Mouse (Mus musculus) cerebellum, adult (tissue): ENCODE results near the gene Gm13696.
"Not testable (repeated sequence)": the region's sequence is repeated elsewhere in the genome, so short reads cannot be mapped to it uniquely, and the experiment has no call there.

Experiments
- ATAC-seq: cut with Nextera tagmentation; 2 replicates; pipeline ENCODE4 v1.9.2; 2017; ENCODE audit warnings: mild to moderate bottlenecking, moderate library complexity, mixed read lengths; ENCODE audit not compliant: insufficient number of reproducible peaks, low FRiP score, low TSS enrichment

The Gm13696 gene

GRCm38 (mm10) chr2:83972823-83973222 lies at the start of gene Gm13696:
Gene Gm13696, plus strand, starts transcription at chr2:83973123.
- ATAC-seq, result not testable (repeated sequence)

DNA sequence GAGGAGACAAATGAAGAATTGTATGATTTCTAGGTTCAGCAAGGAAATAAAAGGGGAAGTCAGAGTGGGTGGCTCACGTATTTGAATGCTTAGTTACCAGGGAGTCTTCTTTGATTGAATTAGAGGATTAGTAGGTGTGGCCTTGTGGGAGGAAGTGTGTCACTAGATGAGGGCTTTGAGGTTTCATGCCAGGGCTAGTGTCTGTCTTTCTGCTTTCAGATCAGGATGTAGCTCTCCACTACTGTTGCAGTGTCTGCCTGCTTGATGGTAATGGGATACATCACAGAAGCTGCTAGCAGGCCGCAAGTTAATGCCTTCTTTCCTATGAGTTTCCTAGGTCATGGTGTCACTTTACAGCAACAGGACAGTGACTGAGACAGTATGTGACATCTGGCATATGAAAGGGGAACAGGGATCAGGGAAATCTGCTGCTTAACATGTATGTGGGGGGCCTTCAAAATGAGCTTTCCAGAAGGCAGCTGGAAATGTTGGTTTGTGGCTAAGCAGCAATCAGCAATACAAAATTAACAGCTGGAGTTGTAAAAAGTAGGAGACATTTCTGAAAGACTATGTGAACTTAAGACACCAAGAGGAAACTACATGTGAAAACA lies 43.3 kb upstream of the Gm13696 start:
- no peak for ATAC-seq

GRCm38 (mm10) chr2:83940931-83941361 lies 32.0 kb upstream of the Gm13696 start, which contains the start of gene Zswim2:
Gene Zswim2, minus strand, starts transcription at chr2:83941228.
- ATAC-seq, result peak; percentile 83

DNA sequence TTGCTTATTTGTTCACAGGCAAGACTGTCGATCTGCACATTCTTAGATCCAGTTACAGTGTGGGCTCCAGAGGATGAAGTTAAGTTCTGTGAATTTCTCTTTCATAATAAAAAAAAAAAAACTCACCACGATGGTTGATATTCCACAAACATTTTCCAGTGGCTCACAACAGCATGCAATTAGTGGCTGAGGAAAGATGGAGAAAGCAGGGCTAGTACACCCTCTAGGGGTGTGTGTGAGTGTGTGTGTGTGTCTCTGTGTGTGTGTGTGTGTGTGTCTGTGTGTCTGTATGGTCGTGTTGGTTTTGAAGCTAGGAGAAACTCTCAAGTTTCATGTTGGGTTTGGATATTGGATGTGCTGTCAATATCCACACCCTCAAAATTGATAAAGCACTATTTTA lies 31.5 kb upstream of the Gm13696 start:
- ATAC-seq, result no peak

DNA sequence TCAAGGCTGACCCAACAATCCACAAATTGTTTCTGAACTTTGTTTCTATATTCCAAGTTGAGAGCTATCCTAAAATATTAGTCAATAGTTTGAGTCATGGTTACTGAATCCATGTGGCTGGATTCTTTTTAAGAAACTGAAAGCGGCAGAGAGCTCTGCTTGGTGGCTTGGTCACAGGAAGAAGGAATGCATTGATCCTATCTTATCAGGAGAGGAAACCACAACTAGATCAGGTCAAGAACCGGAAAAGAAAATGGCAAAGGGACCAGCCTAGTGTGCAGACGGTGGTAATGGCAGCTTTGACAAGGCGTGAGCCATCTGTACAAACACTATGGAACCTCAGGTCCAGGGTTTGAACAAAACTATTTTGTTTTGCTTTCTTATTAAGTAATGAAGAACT lies 31.1 kb upstream of the Gm13696 start:
- ATAC-seq, result no peak

DNA sequence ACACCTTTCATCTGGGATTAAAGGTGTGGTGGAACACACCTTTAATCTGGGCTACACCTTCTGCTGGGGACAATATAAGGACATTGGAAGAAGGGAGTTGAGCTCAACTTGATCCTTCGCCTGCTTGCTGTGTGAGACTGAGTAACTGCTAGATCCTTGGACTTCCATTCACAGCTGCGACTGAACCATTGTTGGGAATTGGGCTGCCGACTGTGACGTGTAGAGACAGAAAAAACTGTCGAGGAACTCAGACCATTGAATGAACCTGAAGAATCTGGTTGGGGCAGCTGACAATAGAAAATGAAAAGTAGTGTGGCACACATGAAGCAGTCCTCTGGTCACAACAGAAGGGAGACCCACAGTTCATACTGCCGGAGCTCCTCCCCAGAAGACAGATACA lies 17.5 kb upstream of the Gm13696 start, which contains the start of gene Gm13698:
Gene Gm13698, plus strand, starts transcription at position 301 of the 400 bp plus-strand sequence.
- ATAC-seq, result not testable (repeated sequence)

GRCm38 (mm10) chr2:83961203-83961602 lies 11.7 kb upstream of the Gm13696 start, which contains the start of gene Gm13693:
Gene Gm13693, plus strand, starts transcription at chr2:83961503.
- ATAC-seq, result not testable (repeated sequence)

- not testable (repeated sequence) for ATAC-seq
Observed at GRCm38 (mm10) chr2:83967013-83967412, 5.9 kb upstream of the Gm13696 start, which contains the start of gene Gm13695. Gene Gm13695, plus strand, starts transcription at chr2:83967313.

DNA sequence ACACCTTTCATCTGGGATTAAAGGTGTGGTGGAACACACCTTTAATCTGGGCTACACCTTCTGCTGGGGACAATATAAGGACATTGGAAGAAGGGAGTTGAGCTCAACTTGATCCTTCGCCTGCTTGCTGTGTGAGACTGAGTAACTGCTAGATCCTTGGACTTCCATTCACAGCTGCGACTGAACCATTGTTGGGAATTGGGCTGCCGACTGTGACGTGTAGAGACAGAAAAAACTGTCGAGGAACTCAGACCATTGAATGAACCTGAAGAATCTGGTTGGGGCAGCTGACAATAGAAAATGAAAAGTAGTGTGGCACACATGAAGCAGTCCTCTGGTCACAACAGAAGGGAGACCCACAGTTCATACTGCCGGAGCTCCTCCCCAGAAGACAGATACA lies 5.7 kb downstream of the Gm13696 start, which contains the start of gene Gm13694:
Gene Gm13694, plus strand, starts transcription at position 301 of the 400 bp plus-strand sequence.
- ATAC-seq, result not testable (repeated sequence)

DNA sequence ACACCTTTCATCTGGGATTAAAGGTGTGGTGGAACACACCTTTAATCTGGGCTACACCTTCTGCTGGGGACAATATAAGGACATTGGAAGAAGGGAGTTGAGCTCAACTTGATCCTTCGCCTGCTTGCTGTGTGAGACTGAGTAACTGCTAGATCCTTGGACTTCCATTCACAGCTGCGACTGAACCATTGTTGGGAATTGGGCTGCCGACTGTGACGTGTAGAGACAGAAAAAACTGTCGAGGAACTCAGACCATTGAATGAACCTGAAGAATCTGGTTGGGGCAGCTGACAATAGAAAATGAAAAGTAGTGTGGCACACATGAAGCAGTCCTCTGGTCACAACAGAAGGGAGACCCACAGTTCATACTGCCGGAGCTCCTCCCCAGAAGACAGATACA lies 11.5 kb downstream of the Gm13696 start, which contains the start of gene Gm13697:
Gene Gm13697, plus strand, starts transcription at position 301 of the 400 bp plus-strand sequence.
- not testable (repeated sequence) for ATAC-seq

DNA sequence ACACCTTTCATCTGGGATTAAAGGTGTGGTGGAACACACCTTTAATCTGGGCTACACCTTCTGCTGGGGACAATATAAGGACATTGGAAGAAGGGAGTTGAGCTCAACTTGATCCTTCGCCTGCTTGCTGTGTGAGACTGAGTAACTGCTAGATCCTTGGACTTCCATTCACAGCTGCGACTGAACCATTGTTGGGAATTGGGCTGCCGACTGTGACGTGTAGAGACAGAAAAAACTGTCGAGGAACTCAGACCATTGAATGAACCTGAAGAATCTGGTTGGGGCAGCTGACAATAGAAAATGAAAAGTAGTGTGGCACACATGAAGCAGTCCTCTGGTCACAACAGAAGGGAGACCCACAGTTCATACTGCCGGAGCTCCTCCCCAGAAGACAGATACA lies 17.3 kb downstream of the Gm13696 start, which contains the start of gene Gm13691:
Gene Gm13691, plus strand, starts transcription at position 301 of the 400 bp plus-strand sequence.
- not testable (repeated sequence) for ATAC-seq

DNA sequence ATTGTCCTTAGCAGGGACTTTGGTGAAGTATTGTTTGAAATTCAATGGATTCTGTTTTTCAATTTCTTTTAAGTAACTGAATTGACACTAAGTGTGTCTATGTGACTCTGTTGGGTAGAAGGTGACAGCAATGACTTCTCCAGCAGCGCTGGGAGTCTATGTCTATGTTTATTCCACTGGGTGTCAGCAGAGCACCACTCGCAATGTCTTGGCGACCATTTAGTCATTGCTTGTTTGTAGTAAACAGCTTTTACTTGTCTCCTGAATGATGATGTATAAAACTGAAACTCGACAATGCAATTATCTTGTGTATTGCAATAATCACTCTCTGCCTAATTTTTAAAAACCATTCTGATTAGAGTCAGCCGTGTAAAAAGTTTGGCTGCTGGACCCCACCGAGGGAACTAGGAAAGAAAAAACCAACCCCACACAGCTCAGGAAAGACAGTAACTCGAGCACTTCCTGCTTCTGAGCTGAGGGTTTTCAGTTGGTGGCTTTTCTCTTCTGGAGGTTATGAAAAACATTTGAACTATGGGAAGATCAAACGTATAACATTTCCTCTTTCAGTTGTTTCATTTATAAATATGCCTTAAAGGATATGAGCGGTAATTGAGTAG lies 20.8 kb downstream of the Gm13696 start:
- not testable (repeated sequence) for ATAC-seq

DNA sequence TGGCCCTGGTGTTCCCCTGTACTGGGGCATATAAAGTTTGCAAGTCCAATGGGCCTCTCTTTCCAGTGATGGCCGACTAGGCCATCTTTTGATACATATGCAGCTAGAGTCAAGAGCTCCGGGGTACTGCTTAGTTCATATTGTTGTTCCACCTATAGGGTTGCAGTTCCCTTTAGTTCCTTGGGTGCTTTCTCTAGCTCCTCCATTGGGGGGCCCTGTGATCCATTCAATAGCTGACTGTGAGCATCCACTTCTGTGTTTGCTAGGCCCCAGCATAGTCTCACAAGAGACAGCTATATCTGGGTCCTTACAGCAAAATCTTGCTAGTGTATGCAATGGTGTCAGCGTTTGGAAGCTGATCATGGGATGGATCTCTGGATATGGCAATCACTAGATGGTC lies 21.6 kb downstream of the Gm13696 start:
- not testable (repeated sequence) for ATAC-seq

DNA sequence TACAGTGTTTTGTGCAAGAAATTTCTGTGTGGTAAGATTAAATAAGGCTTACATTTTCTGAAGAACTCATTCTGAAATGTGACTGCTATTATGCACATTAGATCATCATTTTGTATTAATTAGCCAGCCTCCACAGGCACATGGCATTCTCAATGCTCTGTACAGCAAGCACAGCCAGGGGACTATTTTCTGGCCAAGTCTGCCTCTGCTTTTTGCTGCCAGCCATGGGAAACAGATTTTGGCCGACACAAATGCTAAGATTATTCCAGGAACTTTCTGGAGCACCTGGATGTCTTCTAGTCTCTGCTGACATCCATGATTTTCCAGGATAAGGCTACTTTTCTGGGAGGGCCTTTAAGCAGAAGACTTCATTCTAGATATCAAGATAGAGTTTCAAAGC lies 36.0 kb downstream of the Gm13696 start:
- no peak for ATAC-seq

DNA sequence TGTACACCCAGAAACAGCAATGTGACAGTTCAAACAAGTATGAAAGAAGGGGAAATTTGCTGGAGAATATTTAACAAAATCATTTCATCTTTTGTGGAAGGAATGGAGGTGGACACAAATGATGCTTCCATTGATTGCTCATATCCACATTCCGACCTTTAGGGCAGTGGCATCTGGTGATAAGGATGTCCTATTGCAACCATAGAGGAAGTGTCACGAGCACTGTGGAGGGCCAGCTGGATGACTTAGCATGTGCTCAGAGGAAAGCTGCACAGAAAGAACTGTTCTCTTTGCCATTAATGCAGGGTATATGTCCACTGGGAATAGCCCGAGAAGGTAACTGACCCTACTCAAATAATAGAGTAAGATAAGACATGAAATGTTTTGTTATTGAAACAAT lies 36.9 kb downstream of the Gm13696 start:
- ATAC-seq, result no peak

DNA sequence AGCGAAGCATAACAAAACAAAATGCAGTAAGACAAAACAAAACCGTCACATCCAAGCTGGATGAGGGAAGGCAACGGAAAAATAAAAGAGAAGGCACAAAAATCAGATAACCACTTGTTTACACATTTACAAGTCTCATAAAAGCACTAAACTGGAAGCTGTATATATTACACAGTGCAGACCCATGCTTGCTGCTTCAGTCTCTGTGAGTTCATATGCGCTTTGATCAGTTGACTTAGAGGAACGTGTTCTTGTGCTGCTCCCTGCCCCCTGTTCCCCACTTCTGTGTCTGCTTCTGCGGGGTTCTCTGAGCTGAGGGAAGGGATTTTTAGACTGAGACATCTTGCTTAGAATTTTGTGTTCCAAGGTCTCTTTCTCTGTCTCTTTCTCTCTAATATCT lies 41.6 kb downstream of the Gm13696 start:
- ATAC-seq, result no peak

GRCm38 (mm10) chr2:84016291-84016690 lies 43.4 kb downstream of the Gm13696 start:
- ATAC-seq, result not testable (repeated sequence)

- no peak for ATAC-seq
Observed at GRCm38 (mm10) chr2:84018330-84018729, 45.4 kb downstream of the Gm13696 start.

DNA sequence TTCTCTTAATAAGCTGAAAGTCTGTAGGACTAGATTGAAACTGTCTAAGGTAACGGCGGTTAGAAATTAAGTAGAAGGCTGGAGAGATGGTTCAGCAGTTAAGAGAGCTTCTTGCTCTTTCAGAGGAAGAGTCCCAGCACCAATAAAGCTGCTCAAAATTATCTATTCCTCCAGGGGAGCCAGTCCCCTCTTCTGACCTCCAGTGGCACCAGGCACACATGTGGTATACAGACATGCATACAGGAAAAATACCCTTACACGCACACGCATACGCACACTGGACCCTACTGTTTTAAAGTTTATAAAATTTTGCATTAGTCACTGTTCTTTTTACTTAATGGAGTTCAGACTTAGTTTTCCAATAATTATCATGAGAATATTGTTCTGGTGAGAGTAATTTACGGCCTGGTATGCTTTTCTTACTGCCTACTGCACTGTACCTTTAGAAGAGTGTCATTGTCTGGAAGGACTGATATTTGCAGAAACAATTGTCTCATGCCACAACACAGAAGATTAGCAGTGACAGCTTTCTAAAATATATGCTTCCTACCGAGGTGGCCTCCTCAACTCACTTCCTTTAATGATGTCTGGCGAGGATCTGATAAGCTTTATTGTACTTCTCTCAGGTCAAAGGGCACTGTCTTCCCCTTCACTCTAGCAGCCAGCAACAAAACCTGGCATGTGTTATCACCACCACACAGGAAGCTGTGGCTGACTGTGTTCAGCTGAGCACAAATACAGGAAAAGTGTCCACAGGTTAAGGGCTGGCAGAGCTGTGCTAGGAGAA lies 46.8 kb downstream of the Gm13696 start:
- no peak for ATAC-seq

- ATAC-seq, result no peak
Observed at GRCm38 (mm10) chr2:84021930-84022329, 49.0 kb downstream of the Gm13696 start.

DNA sequence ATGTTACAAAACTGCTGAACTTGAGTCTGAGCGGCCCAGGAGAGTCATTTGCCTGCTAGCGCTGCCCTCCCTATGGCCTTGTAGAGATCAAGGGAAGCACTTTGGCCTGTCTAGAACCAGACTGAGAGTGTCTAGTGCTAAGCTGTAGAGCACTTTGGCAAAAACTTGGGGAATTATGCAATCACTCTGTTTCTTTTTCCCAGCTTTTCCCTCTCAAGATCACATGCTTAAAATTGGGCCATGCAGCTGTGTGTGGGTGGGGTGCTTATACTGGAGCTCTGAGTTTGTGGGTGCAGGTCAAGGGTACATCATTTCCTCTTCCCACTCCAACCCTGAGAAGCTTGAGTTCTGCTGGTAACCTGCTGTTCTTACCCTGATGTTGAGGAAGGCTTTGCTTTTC lies 50.0 kb downstream of the Gm13696 start:
- no peak for ATAC-seq
